Mouse (Mus musculus) heart, postnatal 10 days (tissue): ENCODE data around the gene Cd300lf. TPM values are rescaled to one million over a fixed set of nuclear protein-coding genes. Genes with fewer than 3 reads are reported as not detected.

Source experiments
- DNase-seq, 2 experiments: peaks; one replicate each; pipeline ENCODE4 v3.0.0; 2021
- intact Hi-C: fragments of 180-260 bp; cut with DNase I; formaldehyde crosslinking; loops from one replicate; pipeline ENCODE4 v1.15.1; 2025
- total RNA-seq, 2 experiments: library from RNA; stranded (reverse); gene quantifications; 2 replicates each; pipeline ENCODE4 v1.2.3; 2021

Cd300lf gene
- total RNA-seq, 2 experiments from 2014 or later, result 0.15 to 0.48 TPM

- intact Hi-C loops, result no loop called here
- no peak for DNase-seq
Observed at GRCm38 (mm10) chr11:115108176-115108575, 25.6 kb downstream of the Cd300lf start.

GRCm38 (mm10) chr11:115107403-115107916 lies 26.3 kb downstream of the Cd300lf start:
- DNase-seq, result no peak
- intact Hi-C loops, result no loop called here

GRCm38 (mm10) chr11:115106638-115107037 lies 27.2 kb downstream of the Cd300lf start:
- intact Hi-C loops, result no loop called here
- DNase-seq, result no peak

- intact Hi-C loops, result no loop called here
- no peak for DNase-seq
Observed at GRCm38 (mm10) chr11:115104769-115105563, 28.8 kb downstream of the Cd300lf start.

GRCm38 (mm10) chr11:115103470-115104413 lies 30.1 kb downstream of the Cd300lf start:
- no peak for DNase-seq
- intact Hi-C loops, result no loop called here

- DNase-seq, result no peak
- intact Hi-C loops, result no loop called here
Observed at GRCm38 (mm10) chr11:115102116-115102515, 31.7 kb downstream of the Cd300lf start.

- intact Hi-C loops, result no loop called here
- DNase-seq, result no peak
Observed at GRCm38 (mm10) chr11:115101615-115102051, 32.2 kb downstream of the Cd300lf start.

GRCm38 (mm10) chr11:115100741-115101140 lies 33.1 kb downstream of the Cd300lf start:
- intact Hi-C loops, result no loop called here
- DNase-seq, result no peak

GRCm38 (mm10) chr11:115100032-115100621 lies 33.7 kb downstream of the Cd300lf start:
- intact Hi-C loops, result no loop called here
- DNase-seq, result no peak

GRCm38 (mm10) chr11:115099241-115099840 lies 34.5 kb downstream of the Cd300lf start:
- intact Hi-C loops, result no loop called here
- DNase-seq, result no peak

GRCm38 (mm10) chr11:115098203-115098932 lies 35.4 kb downstream of the Cd300lf start:
- DNase-seq, result peak in 1 of 2 experiments; percentile 30
- intact Hi-C loops, result no loop called here

- no peak for DNase-seq
- intact Hi-C loops, result no loop called here
Observed at GRCm38 (mm10) chr11:115092140-115092539, 41.7 kb downstream of the Cd300lf start.

GRCm38 (mm10) chr11:115091362-115091901 lies 42.4 kb downstream of the Cd300lf start, which contains the start of gene Rab37:
Gene Rab37, plus strand, starts transcription at chr11:115091431.
- no peak for DNase-seq
- intact Hi-C loops, result no loop called here

- no peak for DNase-seq
- intact Hi-C loops, result no loop called here
Observed at GRCm38 (mm10) chr11:115089853-115090252, 43.9 kb downstream of the Cd300lf start.

- DNase-seq, result no peak
- intact Hi-C loops, result no loop called here
Observed at GRCm38 (mm10) chr11:115086213-115086612, 47.6 kb downstream of the Cd300lf start.

- intact Hi-C loops, result no loop called here
- DNase-seq, result no peak
Observed at GRCm38 (mm10) chr11:115085064-115085463, 48.7 kb downstream of the Cd300lf start.

- DNase-seq, result no peak
- intact Hi-C loops, result loop anchor here (5.0 kb wide), 1 partner anchor 188 kb away; no protein-coding TSS in a partner anchor
Observed at GRCm38 (mm10) chr11:115084595-115084994, 49.2 kb downstream of the Cd300lf start.

- DNase-seq, result peak; percentile 78 to 87
- intact Hi-C loops, result loop anchor here (1.0 to 5.0 kb wide), 3 partner anchors 70 to 189 kb away; no protein-coding TSS in a partner anchor
Observed at GRCm38 (mm10) chr11:115083376-115084139, 50.2 kb downstream of the Cd300lf start.
